Mouse (Mus musculus) neural tube, embryonic 13.5 days (tissue): Measurements from ENCODE around the gene Pawr. TPM values are rescaled to one million over a fixed set of nuclear protein-coding genes. Genes with fewer than 3 reads are reported as not detected.

Experiments
- ATAC-seq: fragments of 200-750 bp; cut with Nextera tagmentation; 2 replicates; pipeline ENCODE4 v1.8.0; 2017; ENCODE audit warnings: low read depth, mild to moderate bottlenecking, moderate TSS enrichment, moderate library complexity
- H3K27ac ChIP-seq: fragments of 300-500 bp; sonication (generic); replicated peaks from 2 replicates; pipeline ENCODE4 v1.5.1; 2015; ENCODE audit warnings: moderate library complexity, mild to moderate bottlenecking, inconsistent platforms
- H3K27me3 ChIP-seq: fragments of 300-500 bp; sonication (generic); 2 replicates; pipeline ENCODE4 v1.6.1; 2015; ENCODE audit warnings: mild to moderate bottlenecking, inconsistent platforms
- H3K36me3 ChIP-seq: fragments of 300-500 bp; sonication (generic); 2 replicates; pipeline ENCODE4 v1.6.1; 2015; ENCODE audit warnings: mild to moderate bottlenecking, inconsistent platforms
- H3K4me1 ChIP-seq: fragments of 300-500 bp; sonication (generic); replicated peaks from 2 replicates; pipeline ENCODE4 v1.6.1; 2015; ENCODE audit warnings: inconsistent platforms
- H3K4me2 ChIP-seq: fragments of 300-500 bp; sonication (generic); 2 replicates; pipeline ENCODE4 v1.6.1; 2015; ENCODE audit warnings: inconsistent platforms, mild to moderate bottlenecking, moderate library complexity
- H3K4me3 ChIP-seq: fragments of 300-500 bp; sonication (generic); 2 replicates; pipeline ENCODE4 v1.5.1; 2015; ENCODE audit warnings: mild to moderate bottlenecking, inconsistent platforms
- H3K9ac ChIP-seq: fragments of 300-500 bp; sonication (generic); 2 replicates; pipeline ENCODE4 v1.6.1; 2015; ENCODE audit warnings: moderate library complexity, mild to moderate bottlenecking, inconsistent platforms
- H3K9me3 ChIP-seq: fragments of 300-500 bp; sonication (generic); 2 replicates; pipeline ENCODE4 v1.6.1; 2016; ENCODE audit warnings: inconsistent platforms
- WGBS: fragments of 180-500 bp; shearing (Covaris S2); methylation state at CpG from one replicate; pipeline ENCODE4 v1.1.7; 2015; 5-methylcytosine and 5-hydroxymethylcytosine counted together
- polyA plus RNA-seq: library from polyadenylated mRNA; unstranded; fragments of >200 nt; fragmentation: Nextera tagmentation; extraction: Ambion mirVana; gene quantifications from 2 replicates; pipeline ENCODE4 v1.2.1, GENCODE M21; 2015

Gene Pawr
- polyA plus RNA-seq, 1 experiment from 2014 or later: 4.8 TPM

- Histone ChIP-seq H3K27me3 (no peaks in the 10 kb centered on the region), H3K36me3 (no peaks in the 10 kb centered on the region), H3K9ac (no peak overlapping the region), H3K27ac (0 out of 2 replicates have a peak overlapping the region, but pooled peaks have one; percentile 23), H3K9me3 (no peaks in the 10 kb centered on the region), H3K4me3 (no peak overlapping the region), H3K4me2 (no peak overlapping the region), H3K4me1 (peaks cover 32% of the 10 kb centered on the region)
- 47% methylated on average over 5 of the region's 5 CpGs for WGBS
- no peak for ATAC-seq
These were observed 53.6 kb downstream of the Pawr start for GRCm38 (mm10) chr10:108385480-108385955.

GRCm38 (mm10) chr10:108388410-108388915 lies 56.5 kb downstream of the Pawr start:
- H3K4me1 ChIP-seq: peaks cover 32% of the 10 kb centered on the region
- H3K9me3 ChIP-seq: no peaks in the 10 kb centered on the region
- no peaks in the 10 kb centered on the region for H3K36me3 ChIP-seq
- no peak overlapping the region for H3K4me2 ChIP-seq
- no peak overlapping the region for H3K27ac ChIP-seq
- 82% methylated on average over 8 of the region's 8 CpGs for WGBS
- H3K9ac ChIP-seq: no peak overlapping the region
- H3K4me3 ChIP-seq: no peak overlapping the region
- no peak for ATAC-seq
- H3K27me3 ChIP-seq: no peaks in the 10 kb centered on the region

- WGBS: 39% methylated on average over 5 of the region's 5 CpGs
These were observed 57.4 kb downstream of the Pawr start for GRCm38 (mm10) chr10:108389178-108389926.

GRCm38 (mm10) chr10:108389927-108390287 lies 58.0 kb downstream of the Pawr start:
- peak; percentile 42; the same call in 1 of the 2 replicates for ATAC-seq
- H3K27ac ChIP-seq: no peak overlapping the region

More at GRCm38 (mm10) chr10:108389178-108389926, 57.4 kb downstream of the Pawr start:
- H3K27ac ChIP-seq: no peak overlapping the region
- H3K9ac ChIP-seq: no peak overlapping the region
- H3K36me3 ChIP-seq: no peaks in the 10 kb centered on the region
- H3K4me3 ChIP-seq: no peak overlapping the region
- no peak overlapping the region for H3K4me2 ChIP-seq
- H3K9me3 ChIP-seq: no peaks in the 10 kb centered on the region
- no peak for ATAC-seq
- H3K27me3 ChIP-seq: no peaks in the 10 kb centered on the region
- H3K4me1 ChIP-seq: peaks cover 30% of the 10 kb centered on the region

GRCm38 (mm10) chr10:108391370-108391902 lies 59.5 kb downstream of the Pawr start:
- Histone ChIP-seq H3K4me1 (peaks cover 17% of the 10 kb centered on the region), H3K27me3 (no peaks in the 10 kb centered on the region), H3K36me3 (no peaks in the 10 kb centered on the region), H3K9me3 (no peaks in the 10 kb centered on the region), H3K27ac (no peak overlapping the region), H3K4me2 (no peak overlapping the region), H3K9ac (no peak overlapping the region), H3K4me3 (no peak overlapping the region)
- no peak for ATAC-seq
- 87% methylated on average over 15 of the region's 15 CpGs for WGBS

More at GRCm38 (mm10) chr10:108389927-108390287, 58.0 kb downstream of the Pawr start:
- Histone ChIP-seq H3K4me2 (no peak overlapping the region), H3K9ac (no peak overlapping the region), H3K27me3 (no peaks in the 10 kb centered on the region), H3K36me3 (no peaks in the 10 kb centered on the region), H3K4me3 (no peak overlapping the region), H3K4me1 (peaks cover 25% of the 10 kb centered on the region), H3K9me3 (no peaks in the 10 kb centered on the region)
- 37% methylated on average over 4 of the region's 4 CpGs for WGBS

GRCm38 (mm10) chr10:108392151-108392550 lies 60.2 kb downstream of the Pawr start:
- Histone ChIP-seq H3K36me3 (no peaks in the 10 kb centered on the region), H3K27ac (no peak overlapping the region), H3K9ac (no peak overlapping the region), H3K4me3 (no peak overlapping the region), H3K9me3 (no peaks in the 10 kb centered on the region), H3K27me3 (no peaks in the 10 kb centered on the region), H3K4me1 (peaks cover 17% of the 10 kb centered on the region), H3K4me2 (no peak overlapping the region)
- 95% methylated on average over 10 of the region's 10 CpGs for WGBS
- ATAC-seq: no peak

- no peaks in the 10 kb centered on the region for H3K9me3 ChIP-seq
- no peak overlapping the region for H3K9ac ChIP-seq
- WGBS: 62% methylated on average over 4 of the region's 4 CpGs
- no peak overlapping the region for H3K4me3 ChIP-seq
- H3K4me2 ChIP-seq: no peak overlapping the region
- no peaks in the 10 kb centered on the region for H3K27me3 ChIP-seq
- no peaks in the 10 kb centered on the region for H3K36me3 ChIP-seq
- peaks cover 8% of the 10 kb centered on the region for H3K4me1 ChIP-seq
- no peak overlapping the region for H3K27ac ChIP-seq
- no peak for ATAC-seq
These were observed 62.4 kb downstream of the Pawr start for GRCm38 (mm10) chr10:108394306-108394705.

- Histone ChIP-seq H3K36me3 (no peaks in the 10 kb centered on the region), H3K4me1 (peaks cover under 1% of the 10 kb centered on the region; the same call in 1 of the 2 replicates), H3K4me3 (no peak overlapping the region), H3K27ac (no peak overlapping the region), H3K9me3 (no peaks in the 10 kb centered on the region), H3K4me2 (no peak overlapping the region), H3K9ac (no peak overlapping the region), H3K27me3 (no peaks in the 10 kb centered on the region)
- 95% methylated on average over 12 of the region's 12 CpGs for WGBS
- ATAC-seq: no peak
These were observed 63.3 kb downstream of the Pawr start for GRCm38 (mm10) chr10:108395229-108395628.

GRCm38 (mm10) chr10:108395647-108396046 lies 63.7 kb downstream of the Pawr start:
- H3K27me3 ChIP-seq: no peaks in the 10 kb centered on the region
- no peak overlapping the region for H3K9ac ChIP-seq
- H3K4me1 ChIP-seq: no peaks in the 10 kb centered on the region
- ATAC-seq: no peak
- H3K9me3 ChIP-seq: no peaks in the 10 kb centered on the region
- no peak overlapping the region for H3K27ac ChIP-seq
- H3K36me3 ChIP-seq: no peaks in the 10 kb centered on the region
- WGBS: 92% methylated on average over 14 of the region's 14 CpGs
- no peak overlapping the region for H3K4me3 ChIP-seq
- H3K4me2 ChIP-seq: no peak overlapping the region

GRCm38 (mm10) chr10:108402751-108403150 lies 70.8 kb downstream of the Pawr start:
- no peak for ATAC-seq
- WGBS: 87% methylated on average over 4 of the region's 4 CpGs
- Histone ChIP-seq H3K4me3 (no peak overlapping the region), H3K27me3 (no peaks in the 10 kb centered on the region), H3K36me3 (no peaks in the 10 kb centered on the region), H3K9me3 (no peaks in the 10 kb centered on the region), H3K4me2 (no peak overlapping the region), H3K4me1 (0 out of 2 replicates have a peak, but pooled peaks cover 3% of the 10 kb centered on the region), H3K27ac (no peak overlapping the region), H3K9ac (no peak overlapping the region)

GRCm38 (mm10) chr10:108403366-108403865 lies 71.5 kb downstream of the Pawr start:
- Histone ChIP-seq H3K4me1 (peaks cover 3% of the 10 kb centered on the region; the same call in 1 of the 2 replicates), H3K9me3 (no peaks in the 10 kb centered on the region), H3K4me3 (no peak overlapping the region), H3K27me3 (no peaks in the 10 kb centered on the region), H3K9ac (no peak overlapping the region), H3K4me2 (no peak overlapping the region), H3K36me3 (no peaks in the 10 kb centered on the region), H3K27ac (no peak overlapping the region)
- ATAC-seq: no peak
- WGBS: 97% methylated on average over 4 of the region's 4 CpGs

- Histone ChIP-seq H3K27me3 (no peaks in the 10 kb centered on the region), H3K9me3 (no peaks in the 10 kb centered on the region), H3K4me2 (no peak overlapping the region), H3K36me3 (no peaks in the 10 kb centered on the region), H3K27ac (no peak overlapping the region), H3K9ac (no peak overlapping the region), H3K4me1 (peaks cover 3% of the 10 kb centered on the region; the same call in 1 of the 2 replicates), H3K4me3 (no peak overlapping the region)
- no peak for ATAC-seq
- WGBS: 70% methylated on average over 9 of the region's 9 CpGs
These were observed 72.2 kb downstream of the Pawr start for GRCm38 (mm10) chr10:108404087-108404486.
